Mouse (Mus musculus): Measurements from ENCODE around the gene Cks1b. TPM values are rescaled to one million over a fixed set of nuclear protein-coding genes. Genes with fewer than 3 reads are reported as not detected.

Cks1b gene
- total and polyA plus RNA-seq, 3 experiments, result 173 to 270 (median 268) TPM

DNA sequence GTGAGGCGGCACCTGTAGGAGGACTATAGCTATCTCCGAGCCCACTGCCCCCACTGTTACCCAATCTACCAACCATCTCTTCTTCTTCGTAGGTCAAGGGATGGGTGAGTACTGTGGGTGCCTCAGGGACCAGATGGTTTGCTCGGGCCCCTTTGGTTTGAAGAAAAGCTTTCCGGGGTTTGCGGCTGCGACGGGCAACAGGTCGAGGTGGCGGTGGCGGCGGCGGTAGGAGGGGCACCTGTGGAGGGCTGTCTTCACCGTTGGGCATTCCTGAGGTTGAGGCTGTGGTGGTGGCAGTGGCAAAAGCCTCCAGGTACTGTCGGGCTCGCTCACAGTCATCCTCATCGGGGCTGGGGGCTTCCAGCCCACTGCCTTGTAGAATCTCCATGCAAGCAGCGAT is 37.5 kb downstream of the Cks1b start:
- Histone ChIP-seq H3K4me1 (ENCODE audit: control insufficient read depth in 1 of 2, insufficient read depth in 2 of 2) (peaks cover 30 to 86% of the 10 kb centered on the region in 2 experiments), H3K4me3 (replicated peaks in 1 of 3; ENCODE audit: low read depth in 2 of 3, low read length in 2 of 3, poor library complexity in 1 of 3) (no peak overlapping the region), H3K79me2 (replicated peaks; ENCODE audit: control insufficient read depth, extremely low read depth, insufficient read depth, poor library complexity, severe bottlenecking) (peaks cover 32% of the 10 kb centered on the region), H3K9me3 (replicated peaks; ENCODE audit: low read length) (no peaks in the 10 kb centered on the region), H3K36me3 (replicated peaks in 1 of 2; ENCODE audit: control insufficient read depth in 1 of 2, insufficient read depth in 1 of 2, low read length in 1 of 2) (peaks cover 49 to 80% of the 10 kb centered on the region in 2 experiments), H3K4me2 (ENCODE audit: insufficient read depth, low read depth, poor library complexity, severe bottlenecking) (no peak overlapping the region), H3K9ac (ENCODE audit: insufficient read depth, low read depth) (no peak overlapping the region), H3K27ac (ENCODE audit: insufficient read depth, low read depth) (no peak overlapping the region), H3K27me3 (replicated peaks) (no peaks in the 10 kb centered on the region)
- dilution Hi-C loops (cut with MboI; ENCODE audit: extremely low pct_ligation_motif_present, extremely low pct_unique_long_range_greater_than_20kb, low sequenced_read_pairs), result no loop called here
- no peak for TF ChIP-seq POLR2AphosphoS2 (IDR thresholded peaks at IDR 0.05; ENCODE audit: low read depth, low read length)
- in situ Hi-C loops (cut with MboI; ENCODE audit: low pct_ligation_motif_present, low pct_unique_long_range_greater_than_20kb, low sequenced_read_pairs), result no loop called here
- DNase-seq (ENCODE audit: extremely low read depth), result no peak

- dilution Hi-C loops (cut with MboI; ENCODE audit: extremely low pct_ligation_motif_present, extremely low pct_unique_long_range_greater_than_20kb, low sequenced_read_pairs), result no loop called here
- no peak overlapping the region for H3K4me2 ChIP-seq (ENCODE audit: insufficient read depth, low read depth, poor library complexity, severe bottlenecking)
- peaks cover 30% of the 10 kb centered on the region for H3K79me2 ChIP-seq (replicated peaks; ENCODE audit: control insufficient read depth, extremely low read depth, insufficient read depth, poor library complexity, severe bottlenecking)
- no peak overlapping the region for H3K9ac ChIP-seq (ENCODE audit: insufficient read depth, low read depth)
- in situ Hi-C loops (cut with MboI; ENCODE audit: low pct_ligation_motif_present, low pct_unique_long_range_greater_than_20kb, low sequenced_read_pairs), result no loop called here
- H3K4me3 ChIP-seq (replicated peaks in 1 of 3; ENCODE audit: low read depth in 2 of 3, low read length in 2 of 3, poor library complexity in 1 of 3), result no peak overlapping the region
- H3K27ac ChIP-seq (ENCODE audit: insufficient read depth, low read depth), result no peak overlapping the region
- no peaks in the 10 kb centered on the region for H3K27me3 ChIP-seq (replicated peaks)
- H3K36me3 ChIP-seq (replicated peaks in 1 of 2; ENCODE audit: control insufficient read depth in 1 of 2, insufficient read depth in 1 of 2, low read length in 1 of 2), result peaks cover 49 to 83% of the 10 kb centered on the region in 2 experiments
- no peaks in the 10 kb centered on the region for H3K9me3 ChIP-seq (replicated peaks; ENCODE audit: low read length)
- TF ChIP-seq RAD21 (IDR thresholded peaks at IDR 0.05; ENCODE audit: low read depth, low read length), result no peak
- no peak for TF ChIP-seq POLR2A (IDR thresholded peaks at IDR 0.05; ENCODE audit: low read depth, low read length)
- TF ChIP-seq HCFC1 (IDR thresholded peaks at IDR 0.05; ENCODE audit: low read depth, low read length), result no peak
- DNase-seq (ENCODE audit: extremely low read depth), result no peak
- H3K4me1 ChIP-seq (ENCODE audit: control insufficient read depth in 1 of 2, insufficient read depth in 2 of 2), result peaks cover 30 to 81% of the 10 kb centered on the region in 2 experiments
Measured at GRCm38 (mm10) chr3:89380291-89380690, 37.9 kb downstream of the Cks1b start.

DNA sequence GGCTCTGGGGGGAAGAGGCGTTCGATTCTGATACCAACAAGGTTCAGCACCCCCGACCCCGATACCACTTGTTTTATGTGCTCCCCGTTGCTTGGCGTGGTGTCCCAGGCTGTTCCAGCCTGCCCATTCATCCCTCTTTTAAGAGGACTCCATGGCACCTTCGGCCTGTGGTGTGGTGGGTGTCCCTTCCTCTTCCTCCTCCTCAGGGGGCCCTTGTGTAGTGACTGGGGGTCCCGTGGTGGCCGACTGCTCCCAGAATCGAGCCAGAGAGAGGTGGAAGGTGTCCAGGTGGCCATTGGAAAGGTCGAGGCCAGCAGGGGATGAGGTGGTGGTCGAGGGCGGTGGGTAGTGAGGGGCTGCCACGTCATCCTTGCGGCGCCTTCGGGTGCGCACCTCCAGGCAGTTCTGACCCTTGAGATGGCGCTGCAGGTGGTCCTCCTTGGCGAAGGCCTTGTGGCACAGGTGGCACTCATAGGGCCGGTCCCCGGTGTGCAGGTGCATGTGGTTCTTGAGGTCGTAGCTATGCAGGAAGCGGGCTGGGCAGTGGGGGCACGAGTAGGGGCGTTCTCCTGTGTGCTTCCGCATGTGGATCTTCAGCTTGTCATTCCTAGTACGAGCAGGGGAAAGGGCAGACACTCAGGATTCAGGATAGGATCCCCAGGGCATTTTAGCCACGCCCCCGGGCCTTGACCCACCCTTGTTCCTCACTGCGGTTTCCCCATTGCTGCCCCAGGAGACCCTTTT is 38.6 kb downstream of the Cks1b start:
- H3K4me1 ChIP-seq (ENCODE audit: control insufficient read depth in 1 of 2, insufficient read depth in 2 of 2), result peaks cover 29 to 74% of the 10 kb centered on the region in 2 experiments
- dilution Hi-C loops (cut with MboI; ENCODE audit: extremely low pct_ligation_motif_present, extremely low pct_unique_long_range_greater_than_20kb, low sequenced_read_pairs) (no loop called here), in situ Hi-C loops (cut with MboI; ENCODE audit: low pct_ligation_motif_present, low pct_unique_long_range_greater_than_20kb, low sequenced_read_pairs) (no loop called here)
- no peak for TF ChIP-seq MAFK (IDR thresholded peaks at IDR 0.05; ENCODE audit: insufficient replicate concordance, low read length)
- TF ChIP-seq TCF12 (IDR thresholded peaks at IDR 0.05; ENCODE audit: low read depth, low read length), result peak; percentile 32; the same call in 1 of the 2 replicates
- no peak for TF ChIP-seq SIN3A (IDR thresholded peaks at IDR 0.05; ENCODE audit: low read length)
- peaks cover 22% of the 10 kb centered on the region for H3K79me2 ChIP-seq (replicated peaks; ENCODE audit: control insufficient read depth, extremely low read depth, insufficient read depth, poor library complexity, severe bottlenecking)
- peak overlapping the region; percentile 19; the same call in 1 of the 2 replicates for H3K27ac ChIP-seq (ENCODE audit: insufficient read depth, low read depth)
- no peak overlapping the region for H3K4me2 ChIP-seq (ENCODE audit: insufficient read depth, low read depth, poor library complexity, severe bottlenecking)
- DNase-seq (ENCODE audit: extremely low read depth), result no peak
- H3K9me3 ChIP-seq (replicated peaks; ENCODE audit: low read length), result no peaks in the 10 kb centered on the region
- H3K4me3 ChIP-seq (replicated peaks in 1 of 3; ENCODE audit: low read depth in 2 of 3, low read length in 2 of 3, poor library complexity in 1 of 3), result peak overlapping the region in 1 of 3 experiments; percentile 0
- peaks cover 49 to 82% of the 10 kb centered on the region in 2 experiments for H3K36me3 ChIP-seq (replicated peaks in 1 of 2; ENCODE audit: control insufficient read depth in 1 of 2, insufficient read depth in 1 of 2, low read length in 1 of 2)
- H3K9ac ChIP-seq (ENCODE audit: insufficient read depth, low read depth), result no peak overlapping the region
- H3K27me3 ChIP-seq (replicated peaks), result no peaks in the 10 kb centered on the region

All from CH12.LX (cell line).